Mouse (Mus musculus) spleen, embryonic (tissue): Measurements from ENCODE around the gene Mccc1.

Experiments used
- CTCF ChIA-PET: fragments of 350-600 bp; sonication (Branson Sonifier 250); formaldehyde crosslinking; loops from one replicate; lab custom pipeline; 2022; lab: Charles Lee

The Mccc1 gene

GRCm38 (mm10) chr3:36000275-36001239 is at the start of gene Mccc1:
Gene Mccc1 (minus strand): TSS chr3:36000678.
- CTCF ChIA-PET: interaction anchor here (0.6 to 1.3 kb wide), 2 partner anchors 65 to 70 kb away, joined by 3 to 4 read pairs; partner anchors contain the start of gene Acad9

GRCm38 (mm10) chr3:36049106-36049505 is 48.6 kb upstream of the Mccc1 start:
- CTCF ChIA-PET: no interaction called here

- CTCF ChIA-PET: no interaction called here
Observed at GRCm38 (mm10) chr3:36045086-36045485, 44.6 kb upstream of the Mccc1 start.

GRCm38 (mm10) chr3:36044520-36044919 is 44.0 kb upstream of the Mccc1 start:
- CTCF ChIA-PET: no interaction called here

- CTCF ChIA-PET: no interaction called here
Observed at GRCm38 (mm10) chr3:36031740-36032510, 31.4 kb upstream of the Mccc1 start.

- CTCF ChIA-PET: no interaction called here
Observed at GRCm38 (mm10) chr3:36029993-36030392, 29.5 kb upstream of the Mccc1 start.

- CTCF ChIA-PET: interaction anchor here (0.7 kb wide), 1 partner anchor 57 kb away, joined by 3 read pairs; no protein-coding TSS in a partner anchor
Observed at GRCm38 (mm10) chr3:36025732-36026131, 25.3 kb upstream of the Mccc1 start.

- CTCF ChIA-PET: no interaction called here
Observed at GRCm38 (mm10) chr3:36011239-36011638, 10.8 kb upstream of the Mccc1 start.

GRCm38 (mm10) chr3:36008411-36009154 is 8.1 kb upstream of the Mccc1 start:
- CTCF ChIA-PET: interaction anchor here (0.6 kb wide), 1 partner anchor 113 kb away, joined by 4 read pairs; no protein-coding TSS in a partner anchor

GRCm38 (mm10) chr3:36004028-36004895 is 3.8 kb upstream of the Mccc1 start:
- CTCF ChIA-PET: no interaction called here

- CTCF ChIA-PET: no interaction called here
Observed at GRCm38 (mm10) chr3:35994552-35995531, 5.6 kb downstream of the Mccc1 start.

- CTCF ChIA-PET: no interaction called here
Observed at GRCm38 (mm10) chr3:35990715-35991114, 9.8 kb downstream of the Mccc1 start.

- CTCF ChIA-PET: no interaction called here
Observed at GRCm38 (mm10) chr3:35988031-35988430, 12.4 kb downstream of the Mccc1 start.

GRCm38 (mm10) chr3:35986266-35986665 is 14.2 kb downstream of the Mccc1 start:
- CTCF ChIA-PET: interaction anchor here (0.6 kb wide), 1 partner anchor 74 kb away, joined by 3 read pairs; no protein-coding TSS in a partner anchor

- CTCF ChIA-PET: no interaction called here
Observed at GRCm38 (mm10) chr3:35973551-35973950, 26.9 kb downstream of the Mccc1 start.

- CTCF ChIA-PET: interaction anchor here (0.6 kb wide), 1 partner anchor 273 kb away, joined by 3 read pairs; no protein-coding TSS in a partner anchor
Observed at GRCm38 (mm10) chr3:35972985-35973384, 27.5 kb downstream of the Mccc1 start.

GRCm38 (mm10) chr3:35971149-35971548 is 29.3 kb downstream of the Mccc1 start:
- CTCF ChIA-PET: no interaction called here

GRCm38 (mm10) chr3:35970441-35970840 is 30.0 kb downstream of the Mccc1 start:
- CTCF ChIA-PET: no interaction called here

GRCm38 (mm10) chr3:35967366-35967921 is 33.0 kb downstream of the Mccc1 start:
- CTCF ChIA-PET: no interaction called here
